Mouse (Mus musculus): ENCODE measurements around the gene Olfr819.
"Not testable (repeated sequence)": the region's sequence is repeated elsewhere in the genome, so short reads cannot be mapped to it uniquely, and the experiment has no call there.

The Olfr819 gene

DNA sequence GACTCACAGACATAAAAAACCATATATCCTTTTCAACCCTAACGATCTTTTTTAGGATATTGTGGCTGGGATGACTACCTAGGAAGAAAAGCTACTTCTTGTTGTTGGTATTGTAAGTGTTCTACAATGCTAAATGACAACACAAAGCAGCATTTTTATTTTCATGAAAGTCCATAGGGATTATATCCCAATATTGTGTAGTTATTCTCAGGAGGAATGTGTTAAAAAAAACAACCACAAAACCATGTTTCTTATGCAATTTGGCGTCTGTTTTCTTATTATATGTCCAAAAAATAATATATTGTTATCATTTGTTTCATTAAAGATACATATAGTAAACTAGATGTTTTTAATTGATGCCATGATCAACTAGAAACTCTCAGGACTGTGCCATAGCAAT is at the start of gene Olfr819:
Gene Olfr819, minus strand, starts transcription at position 101 of the 400 bp plus-strand sequence.
- not testable (repeated sequence) for DNase-seq (ENCODE audit: low spot score in 2 of 2)

DNA sequence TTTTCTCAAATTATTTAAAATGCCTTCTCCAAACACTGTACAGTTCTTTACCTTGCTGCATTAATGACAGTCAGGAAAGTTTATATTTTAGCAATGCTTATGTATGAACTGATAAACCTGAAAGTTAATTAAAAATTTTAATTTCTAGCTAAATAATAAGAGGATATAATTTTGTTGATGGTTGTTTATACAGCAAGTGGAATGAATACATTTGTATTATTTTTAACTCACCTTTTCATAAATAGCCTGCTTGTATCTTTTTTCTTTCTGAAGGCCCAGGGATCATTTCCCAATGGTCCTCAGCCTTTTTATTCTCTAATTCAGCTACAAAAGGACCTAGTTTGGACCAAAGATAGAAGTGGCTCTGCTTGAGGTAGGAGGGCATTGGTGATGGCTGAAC is 45.3 kb upstream of the Olfr819 start, which contains the start of gene Olfr820:
Gene Olfr820, plus strand, starts transcription at position 301 of the 400 bp plus-strand sequence.
- DNase-seq (ENCODE audit: low spot score in 2 of 2): no peak

DNA sequence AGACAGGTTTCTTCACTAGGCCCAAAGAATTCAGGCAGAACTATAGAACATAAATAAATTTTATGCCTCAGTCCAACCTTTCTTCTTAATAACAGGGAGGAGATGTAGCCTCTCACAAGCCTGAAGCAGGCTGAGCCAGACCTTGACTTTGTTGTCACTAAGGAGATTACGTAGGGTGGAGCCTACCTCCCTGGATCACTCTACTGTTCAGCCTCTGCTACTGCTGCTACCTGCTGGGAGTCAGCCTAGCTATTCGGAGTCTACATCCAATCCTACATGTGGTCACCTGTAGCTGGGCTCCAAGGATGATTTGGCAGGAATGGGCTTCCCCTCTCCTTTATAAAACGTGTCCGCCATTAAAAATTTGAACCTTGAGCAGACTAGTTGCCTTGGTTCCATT is 38.3 kb upstream of the Olfr819 start:
- not testable (repeated sequence) for DNase-seq (ENCODE audit: low spot score in 2 of 2)

DNA sequence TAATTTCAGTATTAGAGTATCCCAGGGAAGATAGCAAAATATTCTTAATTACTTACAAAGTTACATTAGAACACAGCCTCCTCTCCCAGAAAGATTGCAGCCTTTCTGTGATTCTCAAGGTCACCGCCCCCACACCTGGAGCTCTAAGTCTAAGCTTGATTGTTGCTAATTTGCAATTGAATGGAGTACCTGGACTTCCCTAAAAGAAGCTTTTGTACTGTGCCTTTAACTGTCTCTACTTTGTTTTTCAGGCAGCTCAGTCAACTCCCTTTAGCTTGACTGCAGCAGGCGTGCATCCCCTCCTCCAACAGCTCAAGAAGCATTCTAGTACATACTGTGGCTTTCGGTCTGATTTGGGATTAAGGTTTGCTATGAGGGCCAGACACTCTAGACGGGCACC is 37.0 kb upstream of the Olfr819 start:
- DNase-seq (ENCODE audit: low spot score in 2 of 2): not testable (repeated sequence)

DNA sequence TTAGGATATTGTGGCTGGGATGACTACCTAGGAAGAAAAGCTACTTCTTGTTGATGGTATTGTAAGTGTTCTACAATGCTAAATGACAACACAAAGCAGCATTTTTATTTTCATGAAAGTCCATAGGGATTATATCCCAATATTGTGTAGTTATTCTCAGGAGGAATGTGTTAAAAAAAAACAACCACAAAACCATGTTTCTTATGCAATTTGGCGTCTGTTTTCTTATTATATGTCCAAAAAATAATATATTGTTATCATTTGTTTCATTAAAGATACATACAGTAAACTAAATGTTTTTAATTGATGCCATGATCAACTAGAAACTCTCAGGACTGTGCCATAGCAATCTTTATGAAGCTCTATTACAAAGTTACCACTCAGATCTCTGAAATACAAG is 17.9 kb upstream of the Olfr819 start, which contains the start of gene Gm10310:
Gene Gm10310, minus strand, starts transcription at position 101 of the 400 bp plus-strand sequence.
- not testable (repeated sequence) for DNase-seq (ENCODE audit: low spot score in 2 of 2)

DNA sequence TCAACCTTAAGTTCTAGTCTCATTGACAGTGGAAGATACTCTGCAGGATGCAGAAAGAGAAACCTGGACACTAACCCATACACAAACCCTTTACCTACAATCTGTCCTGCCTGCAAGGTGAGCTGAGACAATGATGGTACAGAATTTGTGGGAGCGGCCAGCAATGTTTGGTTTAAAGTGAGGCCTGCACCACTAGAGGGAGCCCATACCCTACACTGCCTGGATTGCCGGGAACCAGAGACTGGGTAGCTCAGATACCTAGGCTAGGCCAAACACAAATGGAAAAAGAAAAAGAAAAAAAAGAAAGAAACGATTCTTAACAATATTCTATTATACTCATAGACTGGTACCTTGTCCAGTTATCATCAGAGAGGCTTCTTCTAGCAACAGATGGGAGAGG is 14.8 kb upstream of the Olfr819 start:
- DNase-seq (ENCODE audit: low spot score in 2 of 2): not testable (repeated sequence)

DNA sequence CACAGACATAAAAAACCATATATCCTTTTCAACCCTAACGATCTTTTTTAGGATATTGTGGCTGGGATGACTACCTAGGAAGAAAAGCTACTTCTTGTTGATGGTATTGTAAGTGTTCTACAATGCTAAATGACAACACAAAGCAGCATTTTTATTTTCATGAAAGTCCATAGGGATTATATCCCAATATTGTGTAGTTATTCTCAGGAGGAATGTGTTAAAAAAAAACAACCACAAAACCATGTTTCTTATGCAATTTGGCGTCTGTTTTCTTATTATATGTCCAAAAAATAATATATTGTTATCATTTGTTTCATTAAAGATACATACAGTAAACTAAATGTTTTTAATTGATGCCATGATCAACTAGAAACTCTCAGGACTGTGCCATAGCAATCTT is 9.0 kb upstream of the Olfr819 start, which contains the start of gene Olfr247:
Gene Olfr247, minus strand, starts transcription at position 101 of the 400 bp plus-strand sequence.
- DNase-seq (ENCODE audit: low spot score in 2 of 2): not testable (repeated sequence)

DNA sequence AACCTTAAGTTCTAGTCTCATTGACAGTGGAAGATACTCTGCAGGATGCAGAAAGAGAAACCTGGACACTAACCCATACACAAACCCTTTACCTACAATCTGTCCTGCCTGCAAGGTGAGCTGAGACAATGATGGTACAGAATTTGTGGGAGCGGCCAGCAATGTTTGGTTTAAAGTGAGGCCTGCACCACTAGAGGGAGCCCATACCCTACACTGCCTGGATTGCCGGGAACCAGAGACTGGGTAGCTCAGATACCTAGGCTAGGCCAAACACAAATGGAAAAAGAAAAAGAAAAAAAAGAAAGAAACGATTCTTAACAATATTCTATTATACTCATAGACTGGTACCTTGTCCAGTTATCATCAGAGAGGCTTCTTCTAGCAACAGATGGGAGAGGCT is 5.9 kb upstream of the Olfr819 start:
- DNase-seq (ENCODE audit: low spot score in 2 of 2): not testable (repeated sequence)

DNA sequence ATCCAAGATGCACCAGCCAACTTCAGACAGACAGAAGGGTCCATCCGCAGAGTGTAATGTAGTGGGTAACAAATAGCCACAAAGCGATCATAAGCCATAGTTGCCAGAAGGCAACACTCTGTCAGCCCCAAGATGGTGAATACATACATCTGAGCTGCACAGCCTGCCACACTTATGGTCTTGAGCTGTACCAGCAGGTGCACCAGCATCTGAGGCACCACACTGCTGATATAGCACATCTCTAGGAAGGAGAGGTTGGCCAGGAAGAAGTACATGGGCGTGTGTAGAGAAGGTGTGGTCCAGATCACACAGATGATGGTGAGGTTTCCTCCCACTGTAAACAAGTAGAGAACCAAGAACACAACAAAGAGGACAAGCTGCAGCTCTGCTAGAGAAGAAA is 834 bp downstream of the Olfr819 start:
- DNase-seq (ENCODE audit: low spot score in 2 of 2): not testable (repeated sequence)

DNA sequence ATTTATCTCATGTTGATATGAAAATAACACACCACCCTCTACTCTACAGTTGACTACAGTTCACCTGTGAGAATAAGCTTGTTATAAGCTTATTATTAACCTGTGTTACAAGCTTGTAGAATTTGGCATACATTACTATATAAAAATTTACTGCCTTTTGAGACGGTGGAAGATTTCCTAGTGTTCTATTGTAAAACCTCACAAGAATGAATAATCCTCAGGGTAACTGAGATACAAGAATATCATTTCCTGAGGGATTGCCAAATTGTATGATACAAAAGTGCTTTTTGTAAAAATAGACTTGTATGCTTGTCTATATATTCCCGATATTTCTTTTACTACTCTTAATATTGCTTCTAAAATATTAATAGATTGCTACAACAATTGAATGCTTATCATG is 18.1 kb downstream of the Olfr819 start, which contains the start of gene Olfr818:
Gene Olfr818, minus strand, starts transcription at position 101 of the 400 bp plus-strand sequence.
- DNase-seq (ENCODE audit: low spot score in 2 of 2): no peak

DNA sequence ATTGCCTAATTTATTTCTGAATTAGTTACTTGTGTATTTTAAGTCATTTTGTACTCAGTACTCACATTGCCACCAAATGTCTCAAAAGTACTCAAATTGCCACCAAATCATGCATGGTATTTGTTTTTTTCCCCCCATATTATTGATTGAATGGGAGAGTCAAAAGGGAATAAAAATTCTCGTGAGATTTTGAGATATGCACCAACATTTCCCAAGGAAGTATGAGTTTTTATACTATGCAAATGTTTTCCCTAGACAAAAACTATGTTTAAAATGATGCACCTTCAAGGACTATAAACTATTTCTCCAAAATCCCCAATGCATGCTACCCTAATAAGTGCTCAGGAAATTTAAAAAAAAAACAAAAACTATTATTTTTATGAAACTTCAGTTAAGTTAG is 51.6 kb downstream of the Olfr819 start, which contains the start of gene Olfr816:
Gene Olfr816, minus strand, starts transcription at position 101 of the 400 bp plus-strand sequence.
- no peak for DNase-seq (ENCODE audit: low spot score in 2 of 2)

Measured in frontal cortex, postnatal 36 days (tissue).